Mouse (Mus musculus): Measurements from ENCODE around the gene Gm49403.
"Not testable (repeated sequence)": the region's sequence is repeated elsewhere in the genome, so short reads cannot be mapped to it uniquely, and the experiment has no call there.

Gene Gm49403

DNA sequence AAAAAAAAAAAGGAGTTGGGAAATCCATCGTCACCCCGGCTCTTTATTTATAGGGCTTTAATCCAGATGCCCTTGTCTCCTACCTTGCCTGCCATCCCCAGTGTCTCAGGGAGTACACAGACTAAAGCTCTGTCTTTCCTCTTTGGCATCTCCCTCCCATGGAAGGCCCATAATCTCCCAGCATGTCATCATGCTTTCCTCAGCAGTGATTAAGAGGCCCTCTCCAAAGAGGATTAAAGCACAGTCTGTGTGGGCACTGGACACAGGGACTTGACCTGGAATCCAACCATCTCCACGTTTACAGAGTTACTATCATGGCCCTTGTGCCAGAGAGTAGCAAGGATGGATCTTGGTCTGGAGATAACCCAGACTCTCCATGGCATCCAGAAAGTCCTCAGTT lies at the start of gene Gm49403, which contains the start of gene Lbhd1:
Gene Gm49403, plus strand, starts transcription at position 315 of the 400 bp plus-strand sequence.
Gene Lbhd1, plus strand, starts transcription at position 117 of the 400 bp plus-strand sequence.
- DNase-seq: no peak

DNA sequence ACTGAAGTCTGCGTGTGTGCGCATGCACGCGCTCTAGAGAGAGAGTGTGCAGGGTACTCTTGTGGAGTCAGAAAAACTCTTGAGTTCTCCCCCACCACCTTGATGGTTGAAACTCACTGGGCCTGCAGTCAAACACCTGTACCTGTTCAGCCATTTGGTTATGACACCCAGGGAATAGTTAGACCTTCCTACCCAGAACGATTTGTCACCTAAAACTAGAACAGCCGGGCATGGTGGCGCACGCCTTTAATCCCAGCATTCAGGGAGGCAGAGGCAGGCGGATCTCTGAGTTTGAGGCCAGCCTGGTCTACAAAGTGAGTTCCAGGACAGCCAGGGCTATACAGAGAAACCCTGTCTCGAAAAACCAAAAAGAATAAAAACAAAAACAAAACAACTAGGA lies 47.4 kb upstream of the Gm49403 start:
- not testable (repeated sequence) for DNase-seq

- DNase-seq: peak; percentile 88
These were observed 46.4 kb upstream of the Gm49403 start, which contains the start of gene Bscl2 for GRCm38 (mm10) chr19:8837251-8837791. TSS of gene Bscl2 (plus strand) at chr19:8837467.

- DNase-seq: peak; percentile 52 to 62
These were observed 45.5 kb upstream of the Gm49403 start for GRCm38 (mm10) chr19:8838041-8838730.

GRCm38 (mm10) chr19:8839103-8839907 lies 44.4 kb upstream of the Gm49403 start, which contains the start of gene Gng3:
TSS of gene Gng3 (minus strand) at chr19:8839194.
- peak; percentile 89 to 91 for DNase-seq

DNA sequence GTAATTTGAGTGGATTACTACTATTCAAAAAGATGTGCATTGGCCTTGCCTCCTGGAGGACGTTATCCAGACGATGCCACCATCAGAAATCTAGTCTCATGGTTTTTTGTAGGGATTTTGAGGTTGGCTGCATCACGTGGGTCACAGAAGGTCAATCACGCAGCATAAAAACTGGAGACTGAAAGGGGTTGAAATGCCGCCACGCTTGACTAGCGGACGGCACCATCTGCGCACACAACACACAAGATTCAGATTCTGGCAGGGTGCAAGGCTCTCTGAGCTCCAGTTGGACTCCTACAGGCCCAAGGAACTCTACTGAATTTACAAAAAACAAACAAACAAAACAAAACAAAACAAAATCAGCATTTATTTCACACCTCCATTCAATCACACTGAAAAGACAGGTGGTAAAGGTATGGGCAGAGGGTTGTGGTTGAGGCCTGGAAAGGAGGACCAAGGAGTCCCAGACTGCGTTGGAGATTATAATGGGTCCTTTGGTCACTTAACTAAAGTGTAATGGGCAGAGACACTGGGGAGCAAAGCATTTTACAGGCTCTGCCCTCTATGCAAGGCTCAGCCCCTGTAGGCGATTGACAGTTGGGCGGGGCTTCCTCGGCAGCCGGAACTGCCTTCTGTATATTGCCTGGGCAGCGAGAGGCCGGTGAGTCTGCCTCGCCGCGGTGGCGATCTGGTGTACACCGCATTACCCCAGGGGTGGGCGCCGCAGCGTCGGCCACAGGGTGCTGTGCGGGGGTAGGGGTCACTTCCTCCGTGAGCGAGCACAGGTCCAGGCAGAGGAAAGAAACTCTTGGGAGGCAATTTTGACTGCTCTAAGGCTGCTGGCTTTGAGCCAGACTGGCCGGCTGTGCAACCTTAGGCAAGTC lies 43.6 kb upstream of the Gm49403 start:
- DNase-seq: peak; percentile 80 to 83

DNA sequence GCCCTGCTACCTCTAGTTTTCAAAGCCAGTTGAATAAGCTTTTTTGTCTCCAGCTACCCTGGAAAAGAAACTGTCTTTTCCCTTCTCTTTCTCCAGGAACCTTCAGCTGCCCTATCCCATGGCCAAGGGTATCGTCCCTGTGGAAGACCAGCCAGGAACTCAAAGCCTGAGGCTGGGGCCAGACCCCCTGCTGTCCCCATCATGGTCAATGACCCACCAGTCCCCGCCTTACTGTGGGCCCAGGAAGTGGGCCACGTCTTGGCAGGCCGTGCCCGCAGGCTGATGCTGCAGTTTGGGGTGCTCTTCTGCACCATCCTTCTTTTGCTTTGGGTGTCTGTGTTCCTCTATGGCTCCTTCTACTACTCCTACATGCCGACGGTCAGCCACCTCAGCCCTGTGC lies 42.7 kb upstream of the Gm49403 start:
- DNase-seq: peak in 1 of 2 experiments; percentile 34

- no peak for DNase-seq
These were observed 40.8 kb upstream of the Gm49403 start for GRCm38 (mm10) chr19:8842961-8843360.

DNA sequence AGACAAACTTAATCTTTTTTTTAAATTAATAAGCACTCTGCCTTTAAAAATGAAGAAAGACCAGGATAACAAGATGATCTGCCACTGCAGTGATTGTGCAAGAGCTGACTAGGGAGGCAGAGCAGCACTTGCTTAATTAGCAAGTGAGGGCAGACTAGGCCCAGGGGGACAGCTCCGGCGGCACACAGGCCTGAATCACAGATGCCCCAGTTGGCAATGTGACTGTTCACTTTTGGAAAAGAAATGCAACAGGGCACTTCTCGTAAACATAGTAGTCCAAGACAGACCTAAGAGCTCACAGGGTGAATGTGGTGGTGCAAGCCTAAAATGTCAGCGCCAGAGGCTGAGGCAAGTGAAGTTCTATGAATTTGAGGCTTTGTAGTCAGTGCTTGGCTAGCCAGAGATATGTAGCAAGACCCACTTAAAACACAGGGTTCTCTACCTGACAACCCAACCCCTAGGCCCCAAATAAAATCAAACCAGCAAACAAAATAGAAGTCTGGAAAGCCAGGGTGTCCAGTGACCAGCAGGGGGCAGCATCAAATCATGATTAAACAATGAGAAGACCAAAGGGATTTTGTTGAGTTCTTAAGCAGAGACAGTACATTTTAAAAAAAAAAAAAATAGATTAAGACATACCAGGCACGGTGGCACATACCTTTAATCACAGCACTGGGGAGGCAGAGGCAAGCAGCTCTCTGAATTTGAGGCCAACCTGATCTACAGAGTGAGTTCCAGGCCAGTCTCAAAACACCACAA lies 39.2 kb upstream of the Gm49403 start:
- peak; percentile 79 to 82 for DNase-seq

GRCm38 (mm10) chr19:8848356-8848755 lies 35.4 kb upstream of the Gm49403 start:
- no peak for DNase-seq

- DNase-seq: no peak
These were observed 33.3 kb upstream of the Gm49403 start, which contains the start of gene Lrrn4cl for GRCm38 (mm10) chr19:8850402-8850901. TSS of gene Lrrn4cl (plus strand) at chr19:8850768.

GRCm38 (mm10) chr19:8851639-8852038 lies 32.1 kb upstream of the Gm49403 start:
- no peak for DNase-seq

- DNase-seq: no peak
These were observed 31.3 kb upstream of the Gm49403 start for GRCm38 (mm10) chr19:8852236-8852928.

DNA sequence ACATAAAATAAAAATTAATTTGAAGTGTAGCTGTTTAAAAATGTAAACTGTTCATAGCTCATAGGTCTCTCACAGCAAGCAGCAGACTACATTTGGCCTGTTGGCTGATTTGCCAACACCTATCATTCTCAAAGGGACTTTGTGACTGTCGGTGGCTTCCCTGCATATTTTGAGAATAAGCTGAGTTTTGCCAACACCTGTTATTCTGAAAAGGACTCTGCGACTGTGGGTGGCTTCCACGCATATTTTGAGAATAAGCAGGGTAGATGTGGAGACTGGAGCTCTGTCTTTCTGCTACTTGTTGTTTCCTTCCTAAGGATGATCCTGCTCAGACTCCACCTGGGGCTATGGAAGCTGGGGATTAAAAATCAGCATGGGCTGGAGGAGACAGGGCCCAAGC lies 30.6 kb upstream of the Gm49403 start:
- no peak for DNase-seq

- DNase-seq: peak in 1 of 2 experiments; percentile 33
These were observed 26.0 kb upstream of the Gm49403 start for GRCm38 (mm10) chr19:8857689-8858088.

DNA sequence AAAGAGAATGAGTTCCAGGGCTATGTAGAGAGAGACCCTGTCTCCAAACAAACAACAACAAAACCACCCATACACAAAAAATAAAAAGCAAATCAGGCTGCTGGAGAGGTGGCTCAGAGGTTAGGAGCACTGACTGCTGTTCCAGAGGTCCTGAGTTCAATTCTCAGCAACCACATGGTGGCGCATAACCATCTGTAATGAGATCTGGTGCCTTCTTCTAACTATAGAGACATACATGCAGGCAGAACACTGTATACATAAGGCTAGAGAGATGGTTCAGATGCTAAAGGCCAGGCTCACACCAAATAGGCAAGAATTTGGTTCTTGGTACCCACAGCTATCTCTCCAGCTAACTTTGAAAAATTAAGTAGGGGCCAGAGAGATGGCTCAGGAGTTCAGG lies 24.7 kb upstream of the Gm49403 start:
- peak; percentile 31 to 33 for DNase-seq

DNA sequence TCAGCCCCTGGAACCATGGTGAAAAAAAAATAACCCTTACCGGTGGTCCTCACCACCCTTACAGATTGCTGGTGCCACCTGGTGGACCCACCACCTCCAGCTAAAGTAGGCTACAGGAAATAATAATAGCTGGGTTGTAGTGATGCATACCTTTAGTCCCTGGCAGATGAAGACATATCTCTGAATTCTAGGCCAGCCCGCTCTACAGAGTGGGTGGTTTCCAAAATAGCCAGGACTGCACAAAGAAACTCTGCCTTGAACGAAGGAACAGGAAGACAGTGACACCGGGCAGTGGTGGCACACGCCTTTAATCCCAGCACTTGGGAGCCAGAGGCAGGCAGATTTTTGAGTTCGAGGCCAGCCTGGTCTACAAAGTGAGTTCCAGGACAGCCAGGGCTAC lies 19.5 kb upstream of the Gm49403 start:
- no peak for DNase-seq

GRCm38 (mm10) chr19:8870381-8870780 lies 13.3 kb upstream of the Gm49403 start:
- not testable (repeated sequence) for DNase-seq

- DNase-seq: no peak
These were observed 12.9 kb upstream of the Gm49403 start for GRCm38 (mm10) chr19:8870838-8871237.

Measured in cerebellum, postnatal 36 days (tissue).